Mouse (Mus musculus) CH12.LX (cell line): ENCODE data around the gene Smim20. TPM values are rescaled to one million over a fixed set of nuclear protein-coding genes. Genes with fewer than 3 reads are reported as not detected.

ENCODE experiments used
- DNase-seq: peaks from one replicate; pipeline ENCODE4 v3.0.0-alpha.2; 2013; ENCODE audit errors: extremely low read depth
- H3K27ac ChIP-seq: 2 replicates; pipeline ENCODE4 v1.5.1; 2012; ENCODE audit warnings: low read depth, mild to moderate bottlenecking, control low read depth, moderate library complexity; ENCODE audit not compliant: insufficient read depth
- H3K27me3 ChIP-seq: replicated peaks from 2 replicates; pipeline ENCODE3; 2012; ENCODE audit warnings: inconsistent platforms
- H3K36me3 ChIP-seq, 2 experiments: replicated peaks in 1 of 2; 2 replicates each; pipeline versions ENCODE3 to v1.6.1; 2012; ENCODE audit warnings: inconsistent platforms in 1 of 2, low read length in 1 of 2, mild to moderate bottlenecking in 1 of 2, mixed read lengths in 1 of 2, moderate library complexity in 1 of 2; ENCODE audit not compliant: control insufficient read depth in 1 of 2, insufficient read depth in 1 of 2
- H3K4me1 ChIP-seq, 2 experiments: 2 replicates each; pipeline ENCODE4 v1.6.1; 2012; ENCODE audit warnings: inconsistent platforms in 1 of 2, moderate library complexity in 1 of 2; ENCODE audit not compliant: insufficient read depth in 2 of 2, control insufficient read depth in 1 of 2
- H3K4me2 ChIP-seq: 2 replicates; pipeline ENCODE4 v1.6.1; 2012; ENCODE audit warnings: low read depth, mild to moderate bottlenecking, control low read depth; ENCODE audit not compliant: poor library complexity, insufficient read depth, severe bottlenecking
- H3K4me3 ChIP-seq, 3 experiments: fragments of 150-350 bp in 1 of 3; sonication (generic) in 1 of 3; replicated peaks in 1 of 3; 2 replicates each; pipeline versions ENCODE3 to v1.5.1; 2011 to 2012; ENCODE audit warnings: low read depth in 2 of 3, low read length in 2 of 3, mild to moderate bottlenecking in 2 of 3, moderate library complexity in 2 of 3, control low read depth in 1 of 3, improper control_type of control experiment in 1 of 3, inconsistent platforms in 1 of 3, mixed read lengths in 1 of 3; ENCODE audit not compliant: poor library complexity in 1 of 3
- H3K79me2 ChIP-seq: replicated peaks from 2 replicates; pipeline ENCODE4 v1.6.1; 2012; ENCODE audit warnings: mild to moderate bottlenecking, moderate library complexity; ENCODE audit not compliant: control insufficient read depth, poor library complexity, insufficient read depth, severe bottlenecking; ENCODE audit errors: extremely low read depth
- H3K9ac ChIP-seq: 2 replicates; pipeline ENCODE4 v1.6.1; 2012; ENCODE audit warnings: low read depth, mild to moderate bottlenecking, control low read depth, moderate library complexity; ENCODE audit not compliant: insufficient read depth
- H3K9me3 ChIP-seq: replicated peaks from 2 replicates; pipeline ENCODE3; 2012; ENCODE audit warnings: low read length, inconsistent platforms, mixed read lengths
- CTCF ChIP-seq, 2 experiments: IDR thresholded peaks in 1 of 2; conservative IDR thresholded peaks in 1 of 2; 2 replicates each; pipeline ENCODE4 v1.5.1; 2011 to 2012; ENCODE audit warnings: low read depth in 2 of 2, low read length in 2 of 2, improper control_type of control experiment in 1 of 2, inconsistent platforms in 1 of 2, mild to moderate bottlenecking in 1 of 2, moderate library complexity in 1 of 2
- E2F4 ChIP-seq: IDR thresholded peaks from 2 replicates; pipeline ENCODE4 v1.6.1; 2011; ENCODE audit warnings: low read depth, low read length, improper control_type of control experiment; ENCODE audit not compliant: insufficient replicate concordance
- EP300 ChIP-seq: IDR thresholded peaks from 2 replicates; pipeline ENCODE4 v1.6.1; 2011; ENCODE audit warnings: low read length, improper control_type of control experiment
- ETS1 ChIP-seq: conservative IDR thresholded peaks from 2 replicates; pipeline ENCODE4 v1.6.1; 2012; ENCODE audit warnings: low read depth, mild to moderate bottlenecking, inconsistent platforms, low read length, improper control_type of control experiment, moderate library complexity
- GABPA ChIP-seq: IDR thresholded peaks from 2 replicates; pipeline ENCODE4 v1.6.1; 2012; ENCODE audit warnings: low read depth, low read length, improper control_type of control experiment, inconsistent platforms; ENCODE audit not compliant: insufficient replicate concordance
- IRF4 ChIP-seq: IDR thresholded peaks from 2 replicates; pipeline ENCODE4 v1.6.1; 2014; ENCODE audit warnings: low read depth, mild to moderate bottlenecking, inconsistent platforms, low read length, improper control_type of control experiment
- JUND ChIP-seq: conservative IDR thresholded peaks from 2 replicates; pipeline ENCODE4 v1.6.1; 2011; ENCODE audit warnings: low read depth, low read length, improper control_type of control experiment
- KAT2A ChIP-seq: IDR thresholded peaks from 2 replicates; pipeline ENCODE4 v1.6.1; 2012; ENCODE audit warnings: low read length, improper control_type of control experiment, inconsistent platforms; ENCODE audit not compliant: insufficient replicate concordance
- MAFK ChIP-seq: IDR thresholded peaks from 2 replicates; pipeline ENCODE4 v1.6.1; 2011; ENCODE audit warnings: low read length, improper control_type of control experiment; ENCODE audit not compliant: insufficient replicate concordance
- MEF2A ChIP-seq: IDR thresholded peaks from 2 replicates; pipeline ENCODE4 v1.6.1; 2014; ENCODE audit warnings: low read depth, mild to moderate bottlenecking, inconsistent platforms, low read length, improper control_type of control experiment, borderline replicate concordance
- MYC ChIP-seq: IDR thresholded peaks from 2 replicates; pipeline ENCODE4 v1.6.1; 2011; ENCODE audit warnings: low read depth, mild to moderate bottlenecking, improper control_type of control experiment, low read length
- POLR2A ChIP-seq: IDR thresholded peaks from 2 replicates; pipeline ENCODE4 v1.6.1; 2011; ENCODE audit warnings: low read depth, mild to moderate bottlenecking, improper control_type of control experiment, low read length
- RCOR1 ChIP-seq: conservative IDR thresholded peaks from 2 replicates; pipeline ENCODE4 v1.6.1; 2012; ENCODE audit warnings: low read depth, mild to moderate bottlenecking, inconsistent platforms, low read length, improper control_type of control experiment
- SIN3A ChIP-seq: IDR thresholded peaks from 2 replicates; pipeline ENCODE4 v1.6.1; 2012; ENCODE audit warnings: low read length, improper control_type of control experiment, inconsistent platforms
- SMC3 ChIP-seq: IDR thresholded peaks from 2 replicates; pipeline ENCODE4 v1.6.1; 2011; ENCODE audit warnings: low read depth, low read length, improper control_type of control experiment
- TBP ChIP-seq: conservative IDR thresholded peaks from 2 replicates; pipeline ENCODE4 v1.6.1; 2011; ENCODE audit warnings: low read depth, low read length, improper control_type of control experiment
- USF1 ChIP-seq: IDR thresholded peaks from 2 replicates; pipeline ENCODE4 v1.6.1; 2014; ENCODE audit warnings: low read depth, mild to moderate bottlenecking, inconsistent platforms, low read length, improper control_type of control experiment
- ZC3H11A ChIP-seq: IDR thresholded peaks from 2 replicates; pipeline ENCODE4 v1.6.1; 2012; ENCODE audit warnings: low read depth, mild to moderate bottlenecking, inconsistent platforms, low read length, improper control_type of control experiment
- ZMIZ1 ChIP-seq: IDR thresholded peaks from 2 replicates; pipeline ENCODE4 v1.6.1; 2012; ENCODE audit warnings: low read depth, mild to moderate bottlenecking, inconsistent platforms, low read length, improper control_type of control experiment
- dilution Hi-C: fragments of 300-500 bp; cut with MboI; formaldehyde crosslinking; loops from 2 replicates; pipeline ENCODE4 v1.14.3; 2020; ENCODE audit warnings: low sequenced_read_pairs; ENCODE audit not compliant: extremely low pct_unique_long_range_greater_than_20kb, extremely low pct_ligation_motif_present
- in situ Hi-C: fragments of 300-500 bp; cut with MboI; formaldehyde crosslinking; loops from 3 replicates; pipeline ENCODE4 v1.14.3; 2019; ENCODE audit warnings: low sequenced_read_pairs, low pct_ligation_motif_present, low pct_unique_long_range_greater_than_20kb, mixed read lengths
- polyA plus RNA-seq: library from polyadenylated mRNA; unstranded; fragments of >175 nt; gene quantifications from 2 replicates; pipeline ENCODE4 v1.2.1, GENCODE M21; 2012; ENCODE audit warnings: low read depth; ENCODE audit not compliant: insufficient read length
- total RNA-seq, 2 experiments: library from RNA; depleted of rRNA; stranded (reverse); fragments of 300-350 nt in 1 of 2; fragments of >200 nt in 1 of 2; gene quantifications; 2 replicates each; pipeline ENCODE4 v1.2.3; 2012 to 2014

Gene Smim20
- total and polyA plus RNA-seq, 3 experiments = 52.1 to 93.5 (median 54.3) TPM

GRCm38 (mm10) chr5:53277716-53278263 is 10.9 kb downstream of the Smim20 start:
- peaks cover 29 to 72% of the 10 kb centered on the region in 2 experiments for H3K36me3 ChIP-seq
- no peaks in the 10 kb centered on the region for H3K27me3 ChIP-seq
- no peak overlapping the region for H3K4me2 ChIP-seq
- DNase-seq = no peak
- no peak overlapping the region for H3K9ac ChIP-seq
- H3K79me2 ChIP-seq = no peaks in the 10 kb centered on the region; the same call in 1 of the 2 replicates
- peaks cover 16 to 49% of the 10 kb centered on the region in 2 experiments for H3K4me1 ChIP-seq
- no peak overlapping the region for H3K4me3 ChIP-seq
- in situ Hi-C loops = no loop called here
- no peak overlapping the region for H3K27ac ChIP-seq
- TF ChIP-seq SMC3 (no peak), E2F4 (no peak), TBP (no peak), MYC (no peak), MAFK (no peak), JUND (no peak), EP300 (no peak), ZMIZ1 (no peak), USF1 (no peak), MEF2A (no peak), IRF4 (no peak)
- H3K9me3 ChIP-seq = no peaks in the 10 kb centered on the region
- dilution Hi-C loops = no loop called here

GRCm38 (mm10) chr5:53279216-53279813 is 12.4 kb downstream of the Smim20 start:
- DNase-seq = no peak
- Histone ChIP-seq H3K79me2 (no peaks in the 10 kb centered on the region; the same call in 1 of the 2 replicates), H3K4me2 (no peak overlapping the region), H3K27ac (no peak overlapping the region), H3K9ac (no peak overlapping the region), H3K27me3 (no peaks in the 10 kb centered on the region), H3K4me1 (peaks cover 17 to 44% of the 10 kb centered on the region in 2 experiments), H3K4me3 (no peak overlapping the region), H3K36me3 (peaks cover 23 to 58% of the 10 kb centered on the region in 2 experiments), H3K9me3 (no peaks in the 10 kb centered on the region)
- in situ Hi-C loops = no loop called here
- dilution Hi-C loops = no loop called here
- no peak for TF ChIP-seq RCOR1
- TF ChIP-seq ETS1 = no peak
- no peak for TF ChIP-seq POLR2A
- TF ChIP-seq KAT2A = no peak
- no peak for TF ChIP-seq JUND
- TF ChIP-seq CTCF (conservative IDR thresholded peaks at IDR 0.05 in 1 of 2, IDR thresholded peaks at IDR 0.05 in 1 of 2; ENCODE audit: low read depth in 2 of 2, low read length in 2 of 2) = no peak
- TF ChIP-seq USF1 = no peak
- TF ChIP-seq ZC3H11A = no peak
- TF ChIP-seq SIN3A = no peak
- no peak for TF ChIP-seq GABPA
